Mouse (Mus musculus): ENCODE measurements around the gene Kmt2c. TPM values are rescaled to one million over a fixed set of nuclear protein-coding genes. Genes with fewer than 3 reads are reported as not detected.

Gene Kmt2c
- polyA plus RNA-seq, 1 experiment: 2.6 TPM

DNA sequence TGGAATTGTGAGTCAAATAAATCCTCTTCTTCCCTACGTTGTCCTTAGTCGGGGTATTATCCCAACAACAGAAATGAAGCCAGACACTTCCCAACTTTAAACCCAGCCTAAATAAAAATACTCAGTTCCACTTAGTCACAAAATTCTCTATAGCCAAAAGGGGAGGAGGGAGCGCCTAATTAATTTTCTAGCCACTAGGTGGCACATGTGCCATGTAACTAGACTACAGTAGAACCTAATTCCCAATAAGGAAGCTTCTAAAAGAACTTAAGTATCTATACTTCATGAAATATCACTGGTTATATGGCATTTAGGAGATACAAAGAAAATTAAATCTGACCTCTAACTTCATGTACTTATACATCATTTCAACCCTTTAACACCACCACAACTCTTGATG is 78.0 kb downstream of the Kmt2c start:
- Histone ChIP-seq H3ac (ENCODE audit: control insufficient read depth, insufficient read length, low read depth) (no peak overlapping the region), H3K27me3 (ENCODE audit: control insufficient read depth, insufficient read depth, insufficient read length) (no peaks in the 10 kb centered on the region), H3K79me3 (ENCODE audit: low read depth) (no peaks in the 10 kb centered on the region), H3K4me3 (ENCODE audit: insufficient read depth, poor library complexity, severe bottlenecking) (no peak overlapping the region), H3K79me2 (ENCODE audit: control insufficient read depth, insufficient read depth) (peaks cover 9% of the 10 kb centered on the region), H3K36me3 (ENCODE audit: control insufficient read depth, insufficient read depth) (no peaks in the 10 kb centered on the region)
- TF ChIP-seq MAX (IDR thresholded peaks at IDR 0.05): no peak
- TF ChIP-seq MYOD1 (IDR thresholded peaks at IDR 0.05; ENCODE audit: control insufficient read depth, insufficient read length, low read depth): no peak
- no peak for TF ChIP-seq CEBPB (IDR thresholded peaks at IDR 0.05; ENCODE audit: low read depth)
- no peak for TF ChIP-seq CTCF (IDR thresholded peaks at IDR 0.05; ENCODE audit: control insufficient read depth, insufficient read depth, insufficient read length)

GRCm38 (mm10) chr5:25415382-25415781 is 83.2 kb downstream of the Kmt2c start:
- Histone ChIP-seq H3K79me2 (ENCODE audit: control insufficient read depth, insufficient read depth) (no peaks in the 10 kb centered on the region), H3K4me3 (ENCODE audit: insufficient read depth, poor library complexity, severe bottlenecking) (no peak overlapping the region), H3K36me3 (ENCODE audit: control insufficient read depth, insufficient read depth) (no peaks in the 10 kb centered on the region), H3K79me3 (ENCODE audit: low read depth) (no peaks in the 10 kb centered on the region), H3ac (ENCODE audit: control insufficient read depth, insufficient read length, low read depth) (no peak overlapping the region), H3K27me3 (ENCODE audit: control insufficient read depth, insufficient read depth, insufficient read length) (no peaks in the 10 kb centered on the region)
- TF ChIP-seq CEBPB (IDR thresholded peaks at IDR 0.05; ENCODE audit: low read depth) (no peak), FOSL1 (IDR thresholded peaks at IDR 0.05; ENCODE audit: insufficient read depth, low read length, poor library complexity, severe bottlenecking) (no peak), MAX (IDR thresholded peaks at IDR 0.05) (no peak), MYOG (IDR thresholded peaks at IDR 0.05; ENCODE audit: control insufficient read depth, extremely low read depth, insufficient read length) (no peak), CTCF (IDR thresholded peaks at IDR 0.05; ENCODE audit: control insufficient read depth, insufficient read depth, insufficient read length) (no peak), USF1 (IDR thresholded peaks at IDR 0.05; ENCODE audit: low read depth) (no peak), MYOD1 (IDR thresholded peaks at IDR 0.05; ENCODE audit: control insufficient read depth, insufficient read length, low read depth) (no peak)

GRCm38 (mm10) chr5:25396727-25397126 is 101.9 kb downstream of the Kmt2c start:
- Histone ChIP-seq H3K4me3 (ENCODE audit: insufficient read depth, poor library complexity, severe bottlenecking) (no peak overlapping the region), H3K36me3 (ENCODE audit: control insufficient read depth, insufficient read depth) (no peaks in the 10 kb centered on the region), H3K27me3 (ENCODE audit: control insufficient read depth, insufficient read depth, insufficient read length) (no peaks in the 10 kb centered on the region), H3K79me2 (ENCODE audit: control insufficient read depth, insufficient read depth) (no peaks in the 10 kb centered on the region), H3ac (ENCODE audit: control insufficient read depth, insufficient read length, low read depth) (no peak overlapping the region), H3K79me3 (ENCODE audit: low read depth) (no peaks in the 10 kb centered on the region)
- TF ChIP-seq MAX (IDR thresholded peaks at IDR 0.05): no peak
- TF ChIP-seq FOSL1 (IDR thresholded peaks at IDR 0.05; ENCODE audit: insufficient read depth, low read length, poor library complexity, severe bottlenecking): no peak
- no peak for TF ChIP-seq USF1 (IDR thresholded peaks at IDR 0.05; ENCODE audit: low read depth)
- TF ChIP-seq CEBPB (IDR thresholded peaks at IDR 0.05; ENCODE audit: low read depth): no peak
- no peak for TF ChIP-seq MYOD1 (IDR thresholded peaks at IDR 0.05; ENCODE audit: control insufficient read depth, insufficient read length, low read depth)
- TF ChIP-seq MYOG (IDR thresholded peaks at IDR 0.05; ENCODE audit: control insufficient read depth, extremely low read depth, insufficient read length): no peak
- no peak for TF ChIP-seq CTCF (IDR thresholded peaks at IDR 0.05; ENCODE audit: control insufficient read depth, insufficient read depth, insufficient read length)

DNA sequence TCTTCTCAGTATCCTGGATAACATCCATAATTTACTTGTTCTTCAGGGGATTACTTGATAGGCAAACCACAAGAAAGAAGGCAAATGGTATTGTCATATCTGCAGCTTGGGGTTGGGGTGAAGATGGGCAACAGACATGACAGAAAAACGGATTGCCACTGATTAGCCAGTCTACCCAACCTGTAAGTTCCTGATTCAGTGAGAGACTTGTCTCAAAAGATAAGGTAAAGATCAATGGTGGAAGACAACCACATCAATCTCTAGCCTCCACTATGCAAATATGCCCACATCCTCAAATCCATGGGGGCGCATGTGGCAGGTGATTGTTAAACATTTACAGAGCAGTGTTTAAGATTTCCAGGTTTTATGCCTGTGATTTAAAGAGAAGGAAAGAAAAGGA is 105.9 kb downstream of the Kmt2c start:
- Histone ChIP-seq H3K27me3 (ENCODE audit: control insufficient read depth, insufficient read depth, insufficient read length) (no peaks in the 10 kb centered on the region), H3K79me3 (ENCODE audit: low read depth) (no peaks in the 10 kb centered on the region), H3ac (ENCODE audit: control insufficient read depth, insufficient read length, low read depth) (no peak overlapping the region), H3K4me3 (ENCODE audit: insufficient read depth, poor library complexity, severe bottlenecking) (no peak overlapping the region), H3K36me3 (ENCODE audit: control insufficient read depth, insufficient read depth) (no peaks in the 10 kb centered on the region), H3K79me2 (ENCODE audit: control insufficient read depth, insufficient read depth) (no peaks in the 10 kb centered on the region)
- no peak for TF ChIP-seq USF1 (IDR thresholded peaks at IDR 0.05; ENCODE audit: low read depth)
- TF ChIP-seq MAX (IDR thresholded peaks at IDR 0.05): no peak
- no peak for TF ChIP-seq CTCF (IDR thresholded peaks at IDR 0.05; ENCODE audit: control insufficient read depth, insufficient read depth, insufficient read length)
- no peak for TF ChIP-seq MYOG (IDR thresholded peaks at IDR 0.05; ENCODE audit: control insufficient read depth, extremely low read depth, insufficient read length)
- TF ChIP-seq FOSL1 (IDR thresholded peaks at IDR 0.05; ENCODE audit: insufficient read depth, low read length, poor library complexity, severe bottlenecking): no peak
- TF ChIP-seq CEBPB (IDR thresholded peaks at IDR 0.05; ENCODE audit: low read depth): no peak
- TF ChIP-seq MYOD1 (IDR thresholded peaks at IDR 0.05; ENCODE audit: control insufficient read depth, insufficient read length, low read depth): no peak

DNA sequence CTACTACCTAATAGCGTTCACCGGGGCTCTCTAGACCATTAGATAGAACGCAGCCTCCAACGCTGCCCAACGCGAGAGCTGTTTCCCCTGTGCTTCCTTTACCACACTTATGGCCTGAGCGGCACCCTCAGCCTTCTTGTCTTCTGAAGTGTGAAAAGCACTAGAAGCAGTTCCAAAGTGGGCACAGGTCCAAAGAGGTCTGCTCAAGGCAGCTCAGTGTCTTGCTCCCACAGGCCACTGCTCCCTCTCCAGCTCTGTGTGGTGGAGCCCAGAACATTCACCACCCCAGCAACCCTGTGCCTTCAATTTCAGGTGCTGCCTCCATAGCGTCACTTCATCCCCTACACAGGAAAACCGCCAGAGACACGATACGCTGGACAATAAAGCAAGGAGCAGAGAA is 115.0 kb downstream of the Kmt2c start:
- Histone ChIP-seq H3K79me3 (ENCODE audit: low read depth) (no peaks in the 10 kb centered on the region), H3ac (ENCODE audit: control insufficient read depth, insufficient read length, low read depth) (no peak overlapping the region), H3K36me3 (ENCODE audit: control insufficient read depth, insufficient read depth) (no peaks in the 10 kb centered on the region), H3K4me3 (ENCODE audit: insufficient read depth, poor library complexity, severe bottlenecking) (no peak overlapping the region), H3K27me3 (ENCODE audit: control insufficient read depth, insufficient read depth, insufficient read length) (no peaks in the 10 kb centered on the region), H3K79me2 (ENCODE audit: control insufficient read depth, insufficient read depth) (no peaks in the 10 kb centered on the region)
- no peak for TF ChIP-seq MYOG (IDR thresholded peaks at IDR 0.05; ENCODE audit: control insufficient read depth, extremely low read depth, insufficient read length)
- TF ChIP-seq CTCF (IDR thresholded peaks at IDR 0.05; ENCODE audit: control insufficient read depth, insufficient read depth, insufficient read length): no peak
- TF ChIP-seq FOSL1 (IDR thresholded peaks at IDR 0.05; ENCODE audit: insufficient read depth, low read length, poor library complexity, severe bottlenecking): no peak
- no peak for TF ChIP-seq CEBPB (IDR thresholded peaks at IDR 0.05; ENCODE audit: low read depth)
- TF ChIP-seq USF1 (IDR thresholded peaks at IDR 0.05; ENCODE audit: low read depth): no peak
- TF ChIP-seq MYOD1 (IDR thresholded peaks at IDR 0.05; ENCODE audit: control insufficient read depth, insufficient read length, low read depth): no peak
- no peak for TF ChIP-seq MAX (IDR thresholded peaks at IDR 0.05)

- no peak for TF ChIP-seq USF1 (IDR thresholded peaks at IDR 0.05; ENCODE audit: low read depth)
- no peak for TF ChIP-seq MYOD1 (IDR thresholded peaks at IDR 0.05; ENCODE audit: control insufficient read depth, insufficient read length, low read depth)
- no peak for TF ChIP-seq CTCF (IDR thresholded peaks at IDR 0.05; ENCODE audit: control insufficient read depth, insufficient read depth, insufficient read length)
- TF ChIP-seq CEBPB (IDR thresholded peaks at IDR 0.05; ENCODE audit: low read depth): no peak
- TF ChIP-seq MAX (IDR thresholded peaks at IDR 0.05): no peak
- TF ChIP-seq FOSL1 (IDR thresholded peaks at IDR 0.05; ENCODE audit: insufficient read depth, low read length, poor library complexity, severe bottlenecking): no peak
- no peak for TF ChIP-seq MYOG (IDR thresholded peaks at IDR 0.05; ENCODE audit: control insufficient read depth, extremely low read depth, insufficient read length)
- H3K79me3 ChIP-seq (ENCODE audit: low read depth): no peaks in the 10 kb centered on the region
- no peak overlapping the region for H3K4me3 ChIP-seq (ENCODE audit: insufficient read depth, poor library complexity, severe bottlenecking)
- no peaks in the 10 kb centered on the region for H3K36me3 ChIP-seq (ENCODE audit: control insufficient read depth, insufficient read depth)
- no peaks in the 10 kb centered on the region for H3K27me3 ChIP-seq (ENCODE audit: control insufficient read depth, insufficient read depth, insufficient read length)
- no peaks in the 10 kb centered on the region for H3K79me2 ChIP-seq (ENCODE audit: control insufficient read depth, insufficient read depth)
- no peak overlapping the region for H3ac ChIP-seq (ENCODE audit: control insufficient read depth, insufficient read length, low read depth)
Measured at GRCm38 (mm10) chr5:25379188-25379587, 119.4 kb downstream of the Kmt2c start.

Measured in C2C12 (cell line).